Mouse (Mus musculus): ENCODE measurements around the gene Il34.

GRCm38 (mm10) chr8:110755511-110756170 is 50.1 kb downstream of the Il34 start:
- no peak for TF ChIP-seq CTCF (IDR thresholded peaks at IDR 0.05; ENCODE audit: insufficient read depth, low read length)
- TF ChIP-seq POLR2A (IDR thresholded peaks at IDR 0.05; ENCODE audit: borderline replicate concordance, extremely low read depth, low read depth, low read length) = no peak

All from lung, adult 2 months (tissue).